Mouse (Mus musculus) embryonic fibroblast, embryonic 13.5 days (primary cell): ENCODE results near the gene Pspn. TPM values are rescaled to one million over a fixed set of nuclear protein-coding genes. Genes with fewer than 3 reads are reported as not detected.

Source experiments
- H3K27ac ChIP-seq: 2 replicates; pipeline ENCODE4 v1.5.1; 2012; ENCODE audit warnings: low read length, control low read depth, inconsistent platforms; ENCODE audit not compliant: insufficient read depth
- H3K4me1 ChIP-seq: 2 replicates; pipeline ENCODE4 v1.6.1; 2011; ENCODE audit warnings: low read length; ENCODE audit not compliant: control insufficient read depth, insufficient read depth
- H3K4me3 ChIP-seq: 2 replicates; pipeline ENCODE4 v1.5.1; 2011; ENCODE audit warnings: mild to moderate bottlenecking, control low read depth, low read length; ENCODE audit not compliant: insufficient read depth
- CTCF ChIP-seq: IDR thresholded peaks from 2 replicates; pipeline ENCODE4 v1.5.1; 2011; ENCODE audit warnings: mild to moderate bottlenecking, control low read depth, low read length, moderate library complexity, borderline replicate concordance; ENCODE audit not compliant: insufficient read depth
- POLR2A ChIP-seq: IDR thresholded peaks from 2 replicates; pipeline ENCODE4 v1.6.1; 2011; ENCODE audit warnings: low read depth, mild to moderate bottlenecking, control low read depth, low read length, moderate library complexity
- polyA plus RNA-seq: library from polyadenylated mRNA; stranded (reverse); fragments of >200 nt; gene quantifications from 2 replicates; pipeline ENCODE4 v1.2.4, GENCODE M21; 2011; ENCODE audit warnings: low read depth; ENCODE audit not compliant: missing spikeins, insufficient read length

Gene Pspn
- polyA plus RNA-seq, 1 experiment = not detected

DNA sequence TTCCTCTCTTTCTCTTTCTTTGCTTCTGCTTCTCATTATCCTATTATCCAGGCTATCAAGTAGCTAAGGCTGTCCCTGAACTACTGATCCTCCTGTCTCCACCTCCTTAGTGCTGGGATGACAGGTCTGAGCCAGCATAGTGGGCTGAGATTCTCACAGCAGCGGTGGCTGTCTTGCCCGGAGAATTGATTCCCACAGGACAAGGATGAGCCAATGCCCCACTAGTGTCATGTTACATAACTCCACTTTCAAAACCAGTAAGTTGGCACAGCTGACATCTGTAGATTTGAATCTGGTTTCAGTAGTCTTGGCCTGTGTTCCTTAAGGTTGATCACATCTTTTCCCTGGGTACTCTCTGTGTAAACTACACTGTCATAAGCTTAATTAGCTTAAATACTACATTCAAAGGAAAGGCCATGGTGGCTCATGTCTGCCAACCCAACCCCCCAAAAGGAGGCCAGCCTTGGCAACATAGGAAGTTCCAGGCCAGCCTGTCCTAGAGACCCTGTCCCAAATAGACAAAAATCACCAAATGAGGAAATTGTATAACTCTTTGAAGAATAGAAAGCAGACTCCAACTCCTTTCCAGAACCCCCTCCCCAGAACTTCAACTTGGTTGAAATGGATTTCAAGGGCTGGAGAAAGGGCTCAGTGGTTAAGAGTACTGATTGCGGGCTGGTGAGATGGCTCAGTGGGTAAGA, 13.6 kb downstream of the Pspn start:
- Histone ChIP-seq H3K4me3 (no peak overlapping the region), H3K4me1 (no peaks in the 10 kb centered on the region), H3K27ac (no peak overlapping the region)
- TF ChIP-seq POLR2A = no peak
- no peak for TF ChIP-seq CTCF

DNA sequence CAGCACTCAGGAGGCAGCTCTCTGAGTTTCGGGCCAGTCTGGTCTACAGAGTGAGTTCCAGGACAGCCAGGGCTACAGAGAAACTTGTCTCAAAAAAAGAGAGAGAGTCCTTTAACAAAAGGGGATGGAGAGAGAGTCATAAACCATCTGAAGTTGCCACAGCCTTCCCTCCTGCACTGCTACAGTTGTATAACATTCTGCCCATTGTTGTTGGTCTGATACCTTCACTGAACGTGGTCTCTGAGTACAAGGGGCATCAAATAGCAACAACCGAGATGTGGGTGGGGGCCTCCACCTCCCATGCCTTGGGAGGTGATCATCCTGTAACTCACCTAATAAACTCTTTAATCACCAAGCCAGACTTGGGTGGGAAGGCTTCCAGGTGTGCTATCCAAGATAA, 14.2 kb downstream of the Pspn start:
- H3K4me3 ChIP-seq = no peak overlapping the region
- H3K27ac ChIP-seq = no peak overlapping the region
- no peak for TF ChIP-seq CTCF
- TF ChIP-seq POLR2A = no peak
- H3K4me1 ChIP-seq = no peaks in the 10 kb centered on the region

DNA sequence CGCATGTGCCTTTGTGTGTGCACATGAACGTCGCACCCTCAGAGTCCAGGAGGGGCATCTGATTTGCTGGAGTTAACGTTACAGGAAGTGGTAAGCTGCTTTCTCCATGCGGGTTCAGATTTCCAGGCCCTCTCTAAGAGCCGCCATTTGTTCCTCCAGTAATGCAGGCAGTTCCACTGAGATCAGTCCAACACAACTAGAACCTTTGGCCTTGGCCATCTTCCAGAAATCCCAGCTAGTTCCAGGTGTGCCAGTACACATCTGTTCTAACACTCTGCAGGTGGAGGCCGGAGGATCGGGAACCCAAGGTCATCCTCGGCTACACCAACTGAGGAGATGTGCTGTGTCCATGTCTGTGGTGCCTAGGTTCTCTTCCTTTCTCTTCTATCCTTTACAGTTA, 14.9 kb downstream of the Pspn start:
- no peak for TF ChIP-seq POLR2A
- no peak overlapping the region for H3K4me3 ChIP-seq
- no peaks in the 10 kb centered on the region for H3K4me1 ChIP-seq
- H3K27ac ChIP-seq = no peak overlapping the region

DNA sequence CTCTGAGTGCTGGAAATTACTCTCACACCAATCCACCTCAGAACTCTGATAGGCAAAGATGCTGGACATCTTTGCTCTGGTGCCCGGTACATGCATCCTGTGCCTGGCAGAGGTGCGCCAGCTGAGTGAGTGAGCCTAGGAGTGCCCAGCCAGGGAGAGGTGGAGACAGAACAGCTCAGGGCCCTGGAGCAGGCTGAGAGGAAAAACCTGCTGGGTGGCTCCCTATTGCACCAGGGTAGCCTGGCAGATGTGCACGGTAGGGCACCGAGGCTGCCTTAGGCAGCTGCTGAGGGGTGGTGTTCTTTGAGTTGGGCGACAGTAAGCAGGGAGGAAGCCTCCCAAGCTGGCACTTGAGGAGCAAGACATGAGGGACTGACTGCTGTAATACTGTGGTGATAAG, 17.8 kb downstream of the Pspn start, which contains the start of gene Acer1:
TSS of gene Acer1 (minus strand) at position 114 of the 400 bp plus-strand sequence.
- no peak for TF ChIP-seq POLR2A
- no peak for TF ChIP-seq CTCF
- Histone ChIP-seq H3K4me1 (no peaks in the 10 kb centered on the region), H3K4me3 (no peak within 1 kb of the TSS), H3K27ac (no peak within 1 kb of the TSS)

DNA sequence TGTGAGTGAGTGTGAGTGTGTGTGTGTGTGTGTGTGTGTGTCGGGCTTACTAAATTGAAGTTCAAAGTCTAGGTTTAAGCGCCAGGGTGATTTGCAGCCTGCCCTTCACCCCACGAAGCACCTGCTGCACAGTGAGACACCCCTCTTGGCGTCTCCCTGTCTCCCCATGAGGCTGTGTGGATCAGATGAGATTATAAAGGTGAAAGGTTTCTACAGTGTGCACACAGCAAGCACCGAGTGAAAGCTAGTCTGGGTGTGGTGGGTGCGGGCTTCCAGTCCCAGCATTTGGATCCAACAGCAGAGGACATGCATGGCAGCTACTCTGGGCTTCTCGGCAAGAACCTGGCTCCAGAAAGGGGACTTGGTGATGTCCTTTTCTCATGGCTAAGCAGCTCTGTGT, 18.8 kb downstream of the Pspn start:
- H3K27ac ChIP-seq = no peak overlapping the region
- H3K4me3 ChIP-seq = no peak overlapping the region
- no peak for TF ChIP-seq POLR2A
- no peak for TF ChIP-seq CTCF
- no peaks in the 10 kb centered on the region for H3K4me1 ChIP-seq

DNA sequence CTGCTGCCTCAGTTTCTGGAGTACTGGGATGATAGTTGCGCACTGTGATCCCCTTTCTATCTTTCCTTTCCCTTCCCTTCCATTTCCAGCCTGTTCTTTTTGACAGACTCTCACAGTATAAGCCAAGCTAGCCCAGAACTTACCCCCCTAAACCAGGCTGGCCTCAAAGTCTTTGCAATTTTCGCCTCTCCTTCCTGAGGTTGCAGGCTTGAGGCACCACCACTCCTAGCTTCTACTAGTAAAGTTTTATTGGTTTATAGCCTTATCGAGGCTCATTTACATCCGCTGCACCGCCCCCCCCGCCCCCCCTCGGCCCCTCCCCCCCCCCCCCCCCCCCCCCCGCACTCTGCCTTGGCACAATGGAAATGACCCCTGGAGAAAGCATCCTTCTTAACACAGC, 20.3 kb downstream of the Pspn start:
- no peak overlapping the region for H3K27ac ChIP-seq
- TF ChIP-seq CTCF (no peak), POLR2A (no peak)
- no peaks in the 10 kb centered on the region for H3K4me1 ChIP-seq
- no peak overlapping the region for H3K4me3 ChIP-seq

DNA sequence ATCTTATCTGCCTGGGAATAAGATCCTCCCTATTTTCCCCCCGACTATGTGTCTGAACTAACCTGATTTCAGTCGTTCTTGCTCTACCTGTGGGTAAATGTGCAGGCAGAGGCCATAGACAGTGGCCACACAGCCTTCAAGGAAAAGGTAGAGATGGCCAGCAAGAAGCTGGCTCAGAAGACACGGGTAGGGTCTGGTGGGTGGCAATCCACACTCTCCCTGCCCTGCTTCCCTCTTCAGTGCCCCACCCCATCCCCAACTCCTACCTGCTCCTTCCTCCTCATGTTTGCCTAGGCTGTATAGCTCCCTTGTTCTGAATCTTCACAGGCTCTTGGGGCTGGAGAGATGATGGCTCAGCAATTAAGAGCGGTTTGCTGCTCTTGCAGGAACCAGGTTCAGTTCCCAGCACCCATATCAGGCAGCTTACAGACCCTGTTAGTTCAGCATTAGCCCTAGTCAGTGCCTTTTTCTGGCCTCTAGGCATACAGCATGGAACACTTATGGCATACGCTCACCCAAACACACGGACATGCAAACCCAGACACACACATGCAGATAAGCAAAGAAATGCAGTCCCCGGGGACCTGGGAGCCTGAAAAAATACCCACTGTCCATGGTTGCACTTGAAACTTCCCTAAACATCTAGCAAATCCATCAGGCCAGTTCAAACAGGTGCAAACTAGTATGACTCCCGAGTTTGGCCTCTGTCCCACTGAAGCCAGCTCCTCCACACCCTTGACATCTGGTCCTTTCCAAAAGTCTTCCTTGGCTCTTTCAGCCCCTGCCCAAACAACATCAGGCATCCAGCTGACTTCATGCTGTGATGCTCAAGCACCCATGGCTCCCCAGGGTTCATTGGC, 23.1 kb downstream of the Pspn start:
- Histone ChIP-seq H3K27ac (no peak overlapping the region), H3K4me3 (no peak overlapping the region), H3K4me1 (no peaks in the 10 kb centered on the region)
- TF ChIP-seq CTCF (no peak), POLR2A (no peak)

DNA sequence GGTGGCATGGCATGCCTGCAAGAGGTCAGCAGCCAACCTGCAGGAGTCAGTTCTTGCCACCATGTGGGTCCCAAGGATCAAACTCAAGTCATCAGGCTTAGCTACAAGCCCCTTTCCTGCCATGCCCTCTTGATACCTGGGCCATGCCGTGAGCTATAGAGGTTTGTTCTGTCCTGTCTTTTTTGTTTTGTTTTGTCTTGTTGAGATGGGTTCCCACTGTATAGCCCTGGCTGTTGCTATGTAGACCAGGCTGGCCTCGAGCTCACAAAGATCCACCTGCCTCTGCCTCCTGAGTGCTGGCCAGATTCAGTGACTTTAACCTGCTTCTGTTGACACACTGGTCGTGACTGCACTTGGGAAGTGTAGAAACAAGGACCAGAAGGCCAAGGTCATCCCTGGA, 24.4 kb downstream of the Pspn start:
- H3K4me3 ChIP-seq = no peak overlapping the region
- no peak overlapping the region for H3K27ac ChIP-seq
- TF ChIP-seq CTCF (no peak), POLR2A (no peak)
- H3K4me1 ChIP-seq = no peaks in the 10 kb centered on the region

DNA sequence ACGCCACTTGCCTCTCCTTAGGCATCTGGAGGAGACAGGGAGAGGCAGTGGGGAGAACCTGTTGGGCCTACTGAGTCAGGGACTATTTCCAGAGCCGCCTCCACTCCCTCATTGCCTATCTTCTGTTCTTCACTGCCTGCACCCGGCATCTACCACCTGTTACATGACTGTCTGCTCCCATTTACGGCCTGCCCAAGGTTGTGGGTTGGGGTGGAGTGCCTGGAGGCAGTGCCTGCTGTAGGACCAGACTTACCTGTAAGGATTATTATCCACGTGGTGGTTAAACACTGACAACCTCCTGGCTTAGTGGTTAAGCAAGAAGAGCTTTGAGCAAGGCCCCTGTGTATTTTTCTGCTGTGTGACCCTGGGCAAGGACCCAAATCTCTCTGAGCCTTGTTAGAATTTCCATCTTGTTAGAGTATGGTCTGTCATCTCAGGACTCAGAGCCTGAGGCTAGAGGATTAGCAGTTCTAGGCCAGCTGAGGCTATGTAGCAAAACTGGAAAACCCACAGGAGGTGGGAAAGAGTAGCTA, 25.0 kb downstream of the Pspn start:
- Histone ChIP-seq H3K4me1 (no peaks in the 10 kb centered on the region), H3K4me3 (no peak overlapping the region), H3K27ac (no peak overlapping the region)
- TF ChIP-seq CTCF (no peak), POLR2A (no peak)
